Mouse (Mus musculus): ENCODE results near the gene Erv3.

DNA sequence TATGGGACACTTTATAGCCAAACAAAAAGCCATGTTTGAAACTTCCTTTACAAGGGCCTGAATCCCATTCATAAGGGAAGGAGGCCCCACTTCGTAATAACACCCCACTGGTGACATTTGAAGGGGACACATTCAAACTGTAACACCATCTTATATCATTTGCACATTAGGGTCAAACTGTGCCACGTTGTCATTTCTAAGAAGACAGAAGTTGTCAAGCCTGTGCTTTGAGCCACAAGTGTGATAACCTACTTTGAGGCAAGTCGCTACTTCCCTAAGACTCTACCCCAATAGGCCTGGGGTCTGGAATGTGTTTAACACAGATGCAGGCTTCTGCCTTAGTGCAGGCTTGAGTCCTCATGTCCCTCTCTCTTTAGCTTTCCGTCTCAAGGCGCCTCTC is 47.8 kb upstream of the Erv3 start:
- no peak for TF ChIP-seq CTCF (IDR thresholded peaks at IDR 0.05; ENCODE audit: borderline replicate concordance, insufficient read depth, low read length)
- no peak for TF ChIP-seq POLR2A (IDR thresholded peaks at IDR 0.05; ENCODE audit: low read depth, low read length)

Data from embryonic fibroblast, embryonic 13.5 days (primary cell).